Mouse (Mus musculus) cerebellum, postnatal 4 days (tissue): Measurements from ENCODE around the gene Gm4567.
"Not testable (repeated sequence)": the region's sequence is repeated elsewhere in the genome, so short reads cannot be mapped to it uniquely, and the experiment has no call there.

Source experiments
- DNase-seq, 2 experiments: peaks; one replicate each; pipeline ENCODE4 v3.0.0; 2022; ENCODE audit warnings: low spot score in 2 of 2, mixed read lengths in 1 of 2

Gene Gm4567

DNA sequence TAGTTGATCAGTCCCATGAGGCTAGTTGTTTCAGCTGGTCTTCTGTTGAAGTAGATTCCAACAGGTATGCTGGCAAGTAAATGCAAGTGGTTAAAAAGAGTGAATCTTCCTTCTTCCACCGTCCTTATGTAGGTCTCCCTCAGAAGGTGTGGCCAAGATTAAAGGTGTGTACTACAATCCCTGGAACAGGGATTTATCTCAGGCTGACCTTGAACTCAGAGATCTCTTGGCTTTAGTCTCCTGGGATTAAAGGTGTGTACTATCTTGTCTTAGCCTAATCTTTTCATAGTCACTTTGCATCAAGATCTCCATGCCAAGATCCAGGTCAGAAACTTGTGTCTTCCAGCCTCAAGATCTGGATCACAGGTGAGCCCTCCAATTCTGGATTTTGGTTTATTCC, at the start of gene Gm4567:
Gm4567 (minus strand) TSS at position 101 of the 400 bp plus-strand sequence.
- not testable (repeated sequence) for DNase-seq

DNA sequence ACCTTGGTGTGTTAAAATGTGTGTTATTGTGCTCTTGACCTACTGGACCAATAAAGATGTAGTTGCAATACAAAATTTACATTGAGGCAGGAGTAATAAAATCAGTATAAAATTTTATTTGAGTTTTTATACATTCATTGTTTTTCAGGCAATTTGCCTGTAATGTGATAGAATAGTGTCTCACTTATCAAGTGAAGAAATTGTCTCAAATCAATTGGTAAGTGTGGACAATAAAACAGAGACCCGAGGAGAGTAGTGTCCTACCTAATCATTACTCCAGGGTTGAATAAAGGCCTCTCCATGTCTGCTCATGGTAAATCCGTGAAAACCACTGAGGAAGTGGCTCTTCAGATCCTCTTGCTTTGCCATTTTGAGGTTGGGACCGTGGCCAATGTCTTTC, 41.9 kb upstream of the Gm4567 start, which contains the start of gene Vmn1r157:
Vmn1r157 (plus strand) TSS at position 301 of the 400 bp plus-strand sequence.
- DNase-seq: not testable (repeated sequence)

DNA sequence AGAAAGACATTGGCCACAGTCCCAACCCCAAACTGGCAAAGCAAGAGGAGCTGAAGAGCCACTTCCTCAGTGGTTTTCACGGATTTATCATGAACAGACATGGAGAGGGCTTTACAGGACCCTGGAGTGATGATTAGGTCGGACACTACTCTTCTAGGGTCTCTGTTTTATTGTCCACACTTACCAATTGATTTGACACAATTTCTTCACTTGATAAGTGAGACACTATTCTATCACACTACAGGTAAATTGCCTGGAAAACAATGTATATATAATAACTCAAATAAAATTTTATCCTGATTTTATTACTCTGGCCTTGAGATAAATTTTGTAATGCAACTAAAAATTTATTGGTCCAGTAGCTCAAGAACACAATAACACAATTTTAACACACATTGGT, 27.3 kb downstream of the Gm4567 start, which contains the start of gene Gm8693:
Gm8693 (minus strand) TSS at position 101 of the 400 bp plus-strand sequence.
- DNase-seq: not testable (repeated sequence)
